Mouse (Mus musculus) forebrain, embryonic 14.5 days (tissue): ENCODE results near the gene Spdye4a. TPM values are rescaled to one million over a fixed set of nuclear protein-coding genes. Genes with fewer than 3 reads are reported as not detected.

Source experiments
- ATAC-seq: fragments of 200-750 bp; cut with Nextera tagmentation; 2 replicates; pipeline ENCODE4 v1.8.0; 2017; ENCODE audit warnings: mild to moderate bottlenecking, moderate library complexity
- DNase-seq: peaks from one replicate; pipeline ENCODE4 v3.0.0-alpha.2; 2015; ENCODE audit warnings: low spot score
- H3K27ac ChIP-seq: fragments of 300-500 bp; sonication (generic); 2 replicates; pipeline ENCODE4 v1.5.1; 2014; ENCODE audit warnings: low read depth, mild to moderate bottlenecking, control low read depth, low read length, moderate library complexity
- H3K27me3 ChIP-seq: fragments of 300-500 bp; sonication (generic); replicated peaks from 2 replicates; pipeline ENCODE4 v1.6.1; 2014; ENCODE audit warnings: low read length, control low read depth, mixed read lengths; ENCODE audit not compliant: control insufficient read depth, insufficient read depth
- H3K36me3 ChIP-seq: fragments of 300-500 bp; sonication (generic); 2 replicates; pipeline ENCODE4 v1.6.1; 2014; ENCODE audit warnings: low read length, control low read depth; ENCODE audit not compliant: control insufficient read depth, insufficient read depth
- H3K4me1 ChIP-seq: fragments of 300-500 bp; sonication (generic); 2 replicates; pipeline ENCODE4 v1.6.1; 2014; ENCODE audit warnings: antibody characterized with exemption, low read length, control low read depth; ENCODE audit not compliant: control insufficient read depth, insufficient read depth
- H3K4me2 ChIP-seq: fragments of 300-500 bp; sonication (generic); 2 replicates; pipeline ENCODE4 v1.6.1; 2014; ENCODE audit warnings: mild to moderate bottlenecking, control low read depth, low read length
- H3K4me3 ChIP-seq: fragments of 300-500 bp; sonication (generic); 2 replicates; pipeline ENCODE4 v1.5.1; 2014; ENCODE audit warnings: low read depth, low read length, control low read depth
- H3K9ac ChIP-seq: fragments of 300-500 bp; sonication (generic); 2 replicates; pipeline ENCODE4 v1.6.1; 2014; ENCODE audit warnings: mild to moderate bottlenecking, low read length, control low read depth, moderate library complexity
- H3K9me3 ChIP-seq: fragments of 300-500 bp; sonication (generic); replicated peaks from 2 replicates; pipeline ENCODE4 v1.6.1; 2016; ENCODE audit warnings: low read length, control low read depth, mixed read lengths; ENCODE audit not compliant: control insufficient read depth
- WGBS: fragments of 180-500 bp; shearing (Covaris S2); extraction: QIAGEN DNeasy Blood & Tissue Kit; methylation state at CpG from one replicate; pipeline ENCODE4 v1.1.7; 2014; 5-methylcytosine and 5-hydroxymethylcytosine counted together
- polyA plus RNA-seq: library from polyadenylated mRNA; unstranded; fragments of >200 nt; fragmentation: Nextera tagmentation; extraction: Ambion mirVana; gene quantifications from 2 replicates; pipeline ENCODE4 v1.2.1, GENCODE M21; 2014

The Spdye4a gene
- not detected in 2 replicates for polyA plus RNA-seq

GRCm38 (mm10) chr5:143226790-143227189 lies at the start of gene Spdye4a:
Gene Spdye4a, minus strand, starts transcription at chr5:143226890.
- Histone ChIP-seq H3K27me3 (no peaks in the 10 kb centered on the region), H3K9ac (no peak within 1 kb of the TSS), H3K27ac (no peak within 1 kb of the TSS), H3K36me3 (no peaks in the 10 kb centered on the region), H3K4me3 (no peak within 1 kb of the TSS), H3K4me2 (no peak within 1 kb of the TSS), H3K4me1 (no peaks in the 10 kb centered on the region), H3K9me3 (peaks cover 9% of the 10 kb centered on the region; the same call in 1 of the 2 replicates)
- 86% methylated on average over 3 of the region's 3 CpGs for WGBS
- ATAC-seq = no peak
- no peak for DNase-seq

- peaks cover under 1% of the 10 kb centered on the region; the same call in 1 of the 2 replicates for H3K4me1 ChIP-seq
- 55% methylated on average over 5 of the region's 5 CpGs for WGBS
- no peak overlapping the region for H3K4me3 ChIP-seq
- ATAC-seq (no peak), DNase-seq (no peak)
- H3K9ac ChIP-seq = no peak overlapping the region
- H3K9me3 ChIP-seq = no peaks in the 10 kb centered on the region
- H3K27me3 ChIP-seq = no peaks in the 10 kb centered on the region
- H3K4me2 ChIP-seq = no peak overlapping the region
- H3K36me3 ChIP-seq = no peaks in the 10 kb centered on the region
- H3K27ac ChIP-seq = no peak overlapping the region
These were observed 49.1 kb upstream of the Spdye4a start for GRCm38 (mm10) chr5:143275761-143276160.

GRCm38 (mm10) chr5:143272540-143273330 lies 46.0 kb upstream of the Spdye4a start:
- H3K4me1 ChIP-seq = peaks cover 14% of the 10 kb centered on the region
- WGBS = 90% methylated on average over 16 of the region's 16 CpGs
- H3K9me3 ChIP-seq = no peaks in the 10 kb centered on the region
- DNase-seq (peak; percentile 33), ATAC-seq (no peak)
- no peak overlapping the region for H3K27ac ChIP-seq
- H3K4me3 ChIP-seq = no peak overlapping the region
- no peak overlapping the region for H3K9ac ChIP-seq
- H3K4me2 ChIP-seq = no peak overlapping the region
- H3K27me3 ChIP-seq = no peaks in the 10 kb centered on the region
- no peaks in the 10 kb centered on the region for H3K36me3 ChIP-seq

GRCm38 (mm10) chr5:143272108-143272507 lies 45.4 kb upstream of the Spdye4a start:
- Histone ChIP-seq H3K27ac (no peak overlapping the region), H3K27me3 (no peaks in the 10 kb centered on the region), H3K36me3 (no peaks in the 10 kb centered on the region), H3K4me3 (no peak overlapping the region), H3K9me3 (no peaks in the 10 kb centered on the region), H3K9ac (no peak overlapping the region), H3K4me1 (peaks cover 14% of the 10 kb centered on the region), H3K4me2 (no peak overlapping the region)
- WGBS = 80% methylated on average over 3 of the region's 3 CpGs
- DNase-seq = no peak
- ATAC-seq = no peak

GRCm38 (mm10) chr5:143271642-143272041 lies 45.0 kb upstream of the Spdye4a start:
- Histone ChIP-seq H3K27ac (no peak overlapping the region), H3K9me3 (no peaks in the 10 kb centered on the region), H3K4me1 (peaks cover 14% of the 10 kb centered on the region), H3K4me3 (no peak overlapping the region), H3K36me3 (no peaks in the 10 kb centered on the region), H3K27me3 (no peaks in the 10 kb centered on the region), H3K9ac (no peak overlapping the region), H3K4me2 (no peak overlapping the region)
- 91% methylated on average over 6 of the region's 6 CpGs for WGBS
- DNase-seq (no peak), ATAC-seq (no peak)

GRCm38 (mm10) chr5:143270151-143270519 lies 43.4 kb upstream of the Spdye4a start:
- peak overlapping the region; percentile 95 for H3K9ac ChIP-seq
- no peaks in the 10 kb centered on the region for H3K27me3 ChIP-seq
- H3K36me3 ChIP-seq = no peaks in the 10 kb centered on the region
- peaks cover 14% of the 10 kb centered on the region for H3K4me1 ChIP-seq
- 2% methylated on average over 12 of the region's 12 CpGs for WGBS
- DNase-seq (no peak), ATAC-seq (no peak; the same call in 1 of the 2 replicates)
- H3K27ac ChIP-seq = no peak overlapping the region
- no peaks in the 10 kb centered on the region for H3K9me3 ChIP-seq
- peak overlapping the region; percentile 98 for H3K4me3 ChIP-seq
- peak overlapping the region; percentile 84 for H3K4me2 ChIP-seq

GRCm38 (mm10) chr5:143269363-143270150 lies 42.9 kb upstream of the Spdye4a start, which contains the start of gene Zfp316:
Gene Zfp316, minus strand, starts transcription at chr5:143270022.
- Histone ChIP-seq H3K4me2 (peak within 1 kb of the TSS; percentile 84), H3K4me1 (peaks cover 14% of the 10 kb centered on the region), H3K4me3 (peak within 1 kb of the TSS; percentile 98), H3K9me3 (no peaks in the 10 kb centered on the region), H3K36me3 (peaks cover 3% of the 10 kb centered on the region), H3K9ac (peak within 1 kb of the TSS; percentile 95), H3K27me3 (no peaks in the 10 kb centered on the region), H3K27ac (peak within 1 kb of the TSS; percentile 79)
- DNase-seq (peak; percentile 78), ATAC-seq (peak; percentile 89)
- WGBS = under 1% methylated on average over 69 of the region's 79 CpGs

GRCm38 (mm10) chr5:143268985-143269362 lies 42.3 kb upstream of the Spdye4a start:
- peak overlapping the region; percentile 79 for H3K27ac ChIP-seq
- peak overlapping the region; percentile 84 for H3K4me2 ChIP-seq
- ATAC-seq (0 out of 2 replicates have a peak, but pooled peaks have one; percentile 3), DNase-seq (no peak)
- H3K27me3 ChIP-seq = no peaks in the 10 kb centered on the region
- H3K4me3 ChIP-seq = peak overlapping the region; percentile 98
- peak overlapping the region; percentile 95 for H3K9ac ChIP-seq
- 22% methylated on average over 8 of the region's 8 CpGs for WGBS
- H3K4me1 ChIP-seq = peaks cover 14% of the 10 kb centered on the region
- H3K36me3 ChIP-seq = peaks cover 9% of the 10 kb centered on the region
- H3K9me3 ChIP-seq = no peaks in the 10 kb centered on the region
